Mouse (Mus musculus): ENCODE measurements around the gene 6030468B19Rik.
A peak's percentile ranks its signal among the peaks of the same experiment; 100 is the strongest.
"Not testable (repeated sequence)": the region's sequence is repeated elsewhere in the genome, so short reads cannot be mapped to it uniquely, and the experiment has no call there.

The 6030468B19Rik gene

GRCm38 (mm10) chr11:117779434-117780198, 17.8 kb upstream of the 6030468B19Rik start:
- DNase-seq = peak; percentile 80

- DNase-seq = no peak
These were observed 17.3 kb upstream of the 6030468B19Rik start for GRCm38 (mm10) chr11:117780199-117780515.

GRCm38 (mm10) chr11:117780582-117781111, 16.8 kb upstream of the 6030468B19Rik start:
- DNase-seq = peak; percentile 95

- DNase-seq = peak; percentile 66
These were observed 16.1 kb upstream of the 6030468B19Rik start for GRCm38 (mm10) chr11:117781199-117781821.

GRCm38 (mm10) chr11:117781993-117782704, 15.3 kb upstream of the 6030468B19Rik start, which contains the start of the genes Tmc8 and Tmc6:
Gene Tmc8, plus strand, starts transcription at chr11:117782076.
Gene Tmc6, minus strand, starts transcription at chr11:117782198.
- DNase-seq = peak; percentile 88

GRCm38 (mm10) chr11:117782705-117783034, 14.8 kb upstream of the 6030468B19Rik start:
- no peak for DNase-seq

GRCm38 (mm10) chr11:117783089-117783488, 14.4 kb upstream of the 6030468B19Rik start:
- peak; percentile 90 for DNase-seq

GRCm38 (mm10) chr11:117783683-117784309, 13.7 kb upstream of the 6030468B19Rik start:
- DNase-seq = peak; percentile 91

- peak; percentile 79 for DNase-seq
These were observed 11.2 kb upstream of the 6030468B19Rik start for GRCm38 (mm10) chr11:117786294-117786693.

GRCm38 (mm10) chr11:117788481-117788880, 9.0 kb upstream of the 6030468B19Rik start:
- DNase-seq = not testable (repeated sequence)

- peak; percentile 86 for DNase-seq
These were observed 7.2 kb upstream of the 6030468B19Rik start for GRCm38 (mm10) chr11:117790286-117790685.

GRCm38 (mm10) chr11:117790703-117791440, 6.6 kb upstream of the 6030468B19Rik start:
- peak; percentile 80 for DNase-seq

GRCm38 (mm10) chr11:117791441-117791761, 6.1 kb upstream of the 6030468B19Rik start:
- DNase-seq = no peak

GRCm38 (mm10) chr11:117792281-117792888, 5.1 kb upstream of the 6030468B19Rik start:
- DNase-seq = peak; percentile 96

GRCm38 (mm10) chr11:117794035-117794551, 3.4 kb upstream of the 6030468B19Rik start:
- no peak for DNase-seq

GRCm38 (mm10) chr11:117796954-117797353, 506 bp upstream of the 6030468B19Rik start:
- DNase-seq = peak; percentile 39

- DNase-seq = peak; percentile 72
These were observed 691 bp downstream of the 6030468B19Rik start for GRCm38 (mm10) chr11:117798160-117798541.

- DNase-seq = peak; percentile 36
These were observed 1.7 kb downstream of the 6030468B19Rik start for GRCm38 (mm10) chr11:117799174-117799573.

- no peak for DNase-seq
These were observed 2.6 kb downstream of the 6030468B19Rik start for GRCm38 (mm10) chr11:117800038-117800437.

- DNase-seq = no peak
These were observed 4.2 kb downstream of the 6030468B19Rik start for GRCm38 (mm10) chr11:117801650-117802049.

- no peak for DNase-seq
These were observed 5.8 kb downstream of the 6030468B19Rik start for GRCm38 (mm10) chr11:117803166-117803688.
